Mouse (Mus musculus) regulatory T cell (primary cell): ENCODE measurements at regions not wholly inside any gene's neighbourhood (a gene's known extent, or its start where the extent isn't known, plus 50 kb on each side); places are given as distances from the start of the nearest gene placed in this dataset.

Experiments used
- in situ Hi-C: fragments of 300-600 bp; cut with MboI, MseI; formaldehyde crosslinking; loops from one replicate; pipeline ENCODE4 v1.15.1; 2025; ENCODE audit warnings: high pct_unique_total_duplicates

GRCm38 (mm10) chr5:149338016-149338696 lies 73.4 kb upstream of the Medag start:
- in situ Hi-C loops, result no loop called here

DNA sequence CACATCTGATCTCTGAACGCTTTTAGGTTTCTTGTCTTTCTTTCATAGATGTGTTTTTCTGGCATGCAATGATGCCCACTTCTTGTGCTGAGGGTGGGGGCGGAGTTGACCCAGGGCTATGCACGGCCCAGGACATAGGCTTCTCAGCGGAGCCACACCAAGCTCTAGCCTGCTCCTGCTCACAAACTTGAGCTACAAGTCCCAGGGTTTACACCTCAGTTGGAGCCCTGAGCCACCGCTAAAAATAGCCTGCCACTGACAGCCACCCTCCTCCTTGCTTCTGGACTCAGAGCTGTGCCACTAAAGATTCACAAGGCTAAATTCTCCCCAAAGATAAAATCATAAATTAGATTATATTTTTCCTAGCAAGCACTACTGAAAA lies 72.9 kb upstream of the Medag start:
- in situ Hi-C loops, result no loop called here

- in situ Hi-C loops, result loop anchor here (10.0 kb wide), 1 partner anchor 1374 kb away; no protein-coding TSS in a partner anchor
Measured at GRCm38 (mm10) chr5:149340361-149340760, 71.2 kb upstream of the Medag start.

DNA sequence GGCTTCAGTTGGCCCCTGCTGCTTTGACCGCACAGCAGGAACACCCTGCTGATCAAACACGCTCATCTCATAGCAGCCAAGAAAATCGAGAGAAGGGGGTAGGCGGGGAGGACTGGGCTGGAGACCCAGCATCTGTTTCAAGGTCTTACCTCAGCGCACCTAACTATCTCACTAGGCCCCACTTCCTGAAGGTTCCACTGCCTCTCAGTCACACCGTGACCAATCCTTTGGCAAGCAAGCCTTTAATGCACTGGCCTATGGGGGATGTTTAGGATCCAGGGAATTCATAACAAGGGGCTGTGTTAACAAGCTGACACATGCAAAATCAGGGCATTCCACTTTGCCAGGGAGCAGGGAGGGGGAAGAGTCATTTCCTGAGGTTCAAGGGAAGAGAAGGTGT lies 70.1 kb upstream of the Medag start:
- in situ Hi-C loops, result loop anchor here (10.0 kb wide), 1 partner anchor 1373 kb away; no protein-coding TSS in a partner anchor

DNA sequence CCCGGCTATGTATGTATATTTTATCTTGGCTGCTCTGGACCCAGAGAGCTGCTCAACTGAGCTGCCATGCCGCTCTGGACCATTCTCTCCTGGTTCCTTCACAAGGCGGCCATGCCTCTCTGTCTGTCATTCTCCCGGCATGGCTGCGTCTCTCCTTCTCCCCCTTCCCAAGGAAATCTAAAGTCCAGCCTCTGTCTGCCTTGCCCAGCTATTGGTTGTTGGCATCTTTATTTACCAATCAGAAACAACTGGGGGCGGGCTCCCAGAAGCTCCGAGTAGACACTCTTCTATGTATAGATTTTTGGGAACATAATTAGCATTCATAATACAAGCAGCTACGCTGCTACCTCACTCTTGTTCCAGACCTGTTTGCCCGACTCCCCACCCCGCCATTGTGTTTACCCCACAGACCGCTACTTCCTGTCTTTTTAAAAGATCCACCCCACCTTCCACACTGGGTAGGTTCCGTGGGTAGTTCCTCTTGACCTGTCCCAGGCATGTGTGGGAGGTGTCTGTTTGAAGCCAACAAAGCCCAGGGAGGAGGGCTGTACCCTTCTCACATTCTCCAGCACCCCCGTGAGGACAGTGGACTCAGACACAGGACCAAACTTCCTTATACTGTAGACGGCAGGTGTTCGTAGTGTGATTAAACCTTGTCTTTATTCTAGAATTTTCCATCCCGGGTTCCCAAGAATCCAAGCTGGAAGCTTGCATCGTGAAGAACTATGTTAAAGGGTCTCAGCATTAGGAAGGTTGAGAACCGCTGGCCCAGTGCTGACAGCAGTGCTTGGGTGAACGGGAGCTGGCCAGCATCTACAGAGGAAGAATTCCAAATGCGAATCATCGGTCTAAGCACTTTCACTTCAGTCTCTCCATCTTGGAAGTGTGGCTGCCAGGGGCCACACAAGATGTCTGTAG lies 67.7 kb upstream of the Medag start:
- in situ Hi-C loops, result loop anchor here (10.0 kb wide), 1 partner anchor 1371 kb away; no protein-coding TSS in a partner anchor

- in situ Hi-C loops, result loop anchor here (10.0 kb wide), 1 partner anchor 1370 kb away; no protein-coding TSS in a partner anchor
Measured at GRCm38 (mm10) chr5:149344528-149344855, 67.1 kb upstream of the Medag start.

DNA sequence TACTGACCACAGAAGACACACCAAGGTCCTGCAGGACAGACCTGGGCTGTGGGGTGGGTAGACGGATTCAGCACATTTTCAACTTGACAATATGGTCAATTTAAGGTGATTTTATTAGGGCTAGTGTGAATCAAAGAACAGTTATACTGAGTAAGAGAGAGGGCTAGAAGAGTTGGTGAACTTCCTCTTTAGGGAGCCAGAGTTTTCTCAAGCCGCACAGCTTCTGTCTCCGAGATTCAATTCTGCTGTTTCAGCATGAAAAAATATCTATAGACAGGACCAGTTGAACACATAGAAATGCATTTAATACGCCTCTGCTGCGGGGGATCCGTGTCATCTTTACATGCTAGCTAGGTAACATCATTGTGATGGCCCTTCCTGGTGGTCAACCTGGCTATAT lies 66.4 kb upstream of the Medag start:
- in situ Hi-C loops, result loop anchor here (10.0 kb wide), 1 partner anchor 1370 kb away; no protein-coding TSS in a partner anchor

GRCm38 (mm10) chr5:149349685-149350084 lies 61.9 kb upstream of the Medag start:
- in situ Hi-C loops, result loop anchor here (10.0 kb wide), 1 partner anchor 1365 kb away; no protein-coding TSS in a partner anchor

DNA sequence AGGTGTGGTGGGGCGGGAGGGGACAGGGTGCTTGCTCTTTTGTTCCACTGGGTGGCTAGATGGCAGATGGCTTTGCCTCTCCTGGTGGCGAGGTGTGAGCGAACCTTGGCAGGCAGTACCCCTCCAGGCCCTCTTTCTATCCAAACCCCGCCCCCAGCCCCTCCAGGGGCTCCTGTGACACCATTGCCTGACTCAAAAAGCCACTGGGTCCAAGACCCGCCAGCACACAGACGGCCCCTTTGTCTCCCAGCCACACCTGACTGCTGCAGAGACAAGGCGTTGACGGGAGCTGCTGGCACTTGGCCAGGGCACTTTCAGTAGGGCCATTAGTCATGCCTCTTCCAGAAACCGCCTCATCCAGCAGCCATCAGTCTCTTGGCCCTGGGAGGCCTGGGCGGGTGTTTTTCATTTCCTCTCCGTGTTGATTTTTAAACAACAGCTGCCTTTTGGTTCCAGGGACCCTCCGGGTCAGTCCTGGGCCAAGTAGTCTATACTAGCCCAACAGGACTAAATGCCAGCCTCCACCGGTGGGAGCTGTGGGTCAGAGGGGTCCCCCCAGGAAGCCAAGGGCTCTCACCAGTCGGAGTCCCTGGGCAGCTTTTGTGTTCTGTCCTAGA lies 58.4 kb upstream of the Medag start:
- in situ Hi-C loops, result no loop called here

GRCm38 (mm10) chr5:149354448-149355115 lies 57.0 kb upstream of the Medag start:
- in situ Hi-C loops, result no loop called here

GRCm38 (mm10) chr5:149355131-149355530 lies 56.4 kb upstream of the Medag start:
- in situ Hi-C loops, result no loop called here

- in situ Hi-C loops, result no loop called here
Measured at GRCm38 (mm10) chr5:149356970-149357369, 54.6 kb upstream of the Medag start.
